Mouse (Mus musculus): ENCODE data around the gene Fnbp1. TPM values are rescaled to one million over a fixed set of nuclear protein-coding genes. Genes with fewer than 3 reads are reported as not detected.

Fnbp1 gene
- polyA plus RNA-seq, 1 experiment from 2014 or later, result 21.1 TPM

- Histone ChIP-seq H3K27me3 (ENCODE audit: insufficient read depth, low read length) (no peaks in the 10 kb centered on the region), H3K9me3 (ENCODE audit: low read depth, low read length) (no peaks in the 10 kb centered on the region), H3K4me3 (ENCODE audit: low read depth, low read length) (no peak overlapping the region), H3K4me2 (no peak overlapping the region), H3K36me3 (ENCODE audit: insufficient read depth) (peaks cover 12% of the 10 kb centered on the region; the same call in 1 of the 2 replicates), H3K9ac (no peak overlapping the region), H3K27ac (ENCODE audit: low read depth) (no peak overlapping the region), H3K4me1 (ENCODE audit: insufficient read depth) (no peaks in the 10 kb centered on the region)
- no peak for DNase-seq
- 75% methylated on average over 5 of the region's 5 CpGs for WGBS
- TF ChIP-seq CTCF (IDR thresholded peaks at IDR 0.05; ENCODE audit: low read depth), result no peak
- ATAC-seq (ENCODE audit: insufficient read depth), result no peak
These were observed 117.9 kb downstream of the Fnbp1 start for GRCm38 (mm10) chr2:31023940-31024339.

GRCm38 (mm10) chr2:31020202-31020601 lies 121.6 kb downstream of the Fnbp1 start:
- WGBS, result 81% methylated on average over 2 of the region's 2 CpGs
- TF ChIP-seq CTCF (IDR thresholded peaks at IDR 0.05; ENCODE audit: low read depth), result no peak
- Histone ChIP-seq H3K27me3 (ENCODE audit: insufficient read depth, low read length) (no peaks in the 10 kb centered on the region), H3K27ac (ENCODE audit: low read depth) (no peak overlapping the region), H3K4me3 (ENCODE audit: low read depth, low read length) (no peak overlapping the region), H3K36me3 (ENCODE audit: insufficient read depth) (peaks cover 14% of the 10 kb centered on the region; the same call in 1 of the 2 replicates), H3K9me3 (ENCODE audit: low read depth, low read length) (no peaks in the 10 kb centered on the region), H3K4me2 (no peak overlapping the region), H3K9ac (no peak overlapping the region), H3K4me1 (ENCODE audit: insufficient read depth) (no peaks in the 10 kb centered on the region)
- DNase-seq (no peak), ATAC-seq (ENCODE audit: insufficient read depth) (no peak)

- Histone ChIP-seq H3K27ac (ENCODE audit: low read depth) (no peak overlapping the region), H3K27me3 (ENCODE audit: insufficient read depth, low read length) (no peaks in the 10 kb centered on the region), H3K9ac (no peak overlapping the region), H3K4me2 (no peak overlapping the region), H3K36me3 (ENCODE audit: insufficient read depth) (peaks cover 14% of the 10 kb centered on the region; the same call in 1 of the 2 replicates), H3K4me1 (ENCODE audit: insufficient read depth) (no peaks in the 10 kb centered on the region), H3K4me3 (ENCODE audit: low read depth, low read length) (no peak overlapping the region), H3K9me3 (ENCODE audit: low read depth, low read length) (no peaks in the 10 kb centered on the region)
- no peak for DNase-seq
- WGBS, result 79% methylated on average over 8 of the region's 8 CpGs
- no peak for TF ChIP-seq CTCF (IDR thresholded peaks at IDR 0.05; ENCODE audit: low read depth)
- ATAC-seq (ENCODE audit: insufficient read depth), result no peak
These were observed 122.8 kb downstream of the Fnbp1 start for GRCm38 (mm10) chr2:31019011-31019410.

GRCm38 (mm10) chr2:31018519-31018918 lies 123.3 kb downstream of the Fnbp1 start:
- Histone ChIP-seq H3K36me3 (ENCODE audit: insufficient read depth) (peaks cover 14% of the 10 kb centered on the region; the same call in 1 of the 2 replicates), H3K27ac (ENCODE audit: low read depth) (no peak overlapping the region), H3K27me3 (ENCODE audit: insufficient read depth, low read length) (no peaks in the 10 kb centered on the region), H3K4me2 (no peak overlapping the region), H3K9ac (no peak overlapping the region), H3K4me1 (ENCODE audit: insufficient read depth) (no peaks in the 10 kb centered on the region), H3K4me3 (ENCODE audit: low read depth, low read length) (no peak overlapping the region), H3K9me3 (ENCODE audit: low read depth, low read length) (no peaks in the 10 kb centered on the region)
- DNase-seq, result no peak
- no peak for ATAC-seq (ENCODE audit: insufficient read depth)
- WGBS, result 79% methylated on average over 8 of the region's 8 CpGs
- no peak for TF ChIP-seq CTCF (IDR thresholded peaks at IDR 0.05; ENCODE audit: low read depth)

- no peak overlapping the region for H3K4me3 ChIP-seq (ENCODE audit: low read depth, low read length)
- H3K9ac ChIP-seq, result no peak overlapping the region
- no peaks in the 10 kb centered on the region for H3K27me3 ChIP-seq (ENCODE audit: insufficient read depth, low read length)
- H3K36me3 ChIP-seq (ENCODE audit: insufficient read depth), result peaks cover 14% of the 10 kb centered on the region; the same call in 1 of the 2 replicates
- no peak overlapping the region for H3K27ac ChIP-seq (ENCODE audit: low read depth)
- no peak for TF ChIP-seq CTCF (IDR thresholded peaks at IDR 0.05; ENCODE audit: low read depth)
- no peak overlapping the region for H3K4me2 ChIP-seq
- H3K4me1 ChIP-seq (ENCODE audit: insufficient read depth), result no peaks in the 10 kb centered on the region
- DNase-seq (no peak), ATAC-seq (ENCODE audit: insufficient read depth) (no peak)
- 90% methylated on average over 18 of the region's 18 CpGs for WGBS
- no peaks in the 10 kb centered on the region for H3K9me3 ChIP-seq (ENCODE audit: low read depth, low read length)
These were observed 124.0 kb downstream of the Fnbp1 start for GRCm38 (mm10) chr2:31017625-31018317.

GRCm38 (mm10) chr2:31013371-31014120 lies 128.3 kb downstream of the Fnbp1 start:
- 65% methylated on average over 14 of the region's 14 CpGs for WGBS
- no peaks in the 10 kb centered on the region for H3K4me1 ChIP-seq (ENCODE audit: insufficient read depth)
- no peak overlapping the region for H3K27ac ChIP-seq (ENCODE audit: low read depth)
- TF ChIP-seq CTCF (IDR thresholded peaks at IDR 0.05; ENCODE audit: low read depth), result no peak
- no peak overlapping the region for H3K4me3 ChIP-seq (ENCODE audit: low read depth, low read length)
- no peak overlapping the region for H3K9ac ChIP-seq
- peaks cover 21% of the 10 kb centered on the region; the same call in 1 of the 2 replicates for H3K36me3 ChIP-seq (ENCODE audit: insufficient read depth)
- no peak overlapping the region for H3K4me2 ChIP-seq
- no peaks in the 10 kb centered on the region for H3K9me3 ChIP-seq (ENCODE audit: low read depth, low read length)
- ATAC-seq (ENCODE audit: insufficient read depth) (no peak), DNase-seq (no peak)
- H3K27me3 ChIP-seq (ENCODE audit: insufficient read depth, low read length), result no peaks in the 10 kb centered on the region

- H3K4me3 ChIP-seq (ENCODE audit: low read depth, low read length), result no peak overlapping the region
- DNase-seq, result no peak
- WGBS, result 52% methylated on average over 5 of the region's 5 CpGs
- H3K9me3 ChIP-seq (ENCODE audit: low read depth, low read length), result no peaks in the 10 kb centered on the region
- no peak overlapping the region for H3K27ac ChIP-seq (ENCODE audit: low read depth)
- no peak for ATAC-seq (ENCODE audit: insufficient read depth)
- no peaks in the 10 kb centered on the region for H3K4me1 ChIP-seq (ENCODE audit: insufficient read depth)
- no peaks in the 10 kb centered on the region for H3K27me3 ChIP-seq (ENCODE audit: insufficient read depth, low read length)
- H3K36me3 ChIP-seq (ENCODE audit: insufficient read depth), result 0 out of 2 replicates have a peak, but pooled peaks cover 15% of the 10 kb centered on the region
- H3K9ac ChIP-seq, result no peak overlapping the region
- no peak overlapping the region for H3K4me2 ChIP-seq
- TF ChIP-seq CTCF (IDR thresholded peaks at IDR 0.05; ENCODE audit: low read depth), result no peak
These were observed 134.6 kb downstream of the Fnbp1 start for GRCm38 (mm10) chr2:31007208-31007607.
